Mouse (Mus musculus) embryonic facial prominence, embryonic 15.5 days (tissue): ENCODE results near the gene Cry2. TPM values are rescaled to one million over a fixed set of nuclear protein-coding genes. Genes with fewer than 3 reads are reported as not detected.
A peak's percentile ranks its signal among the peaks of the same experiment; 100 is the strongest.
"Not testable (repeated sequence)": the region's sequence is repeated elsewhere in the genome, so short reads cannot be mapped to it uniquely, and the experiment has no call there.

Experiments used
- ATAC-seq: fragments of 200-750 bp; cut with Nextera tagmentation; 2 replicates; pipeline ENCODE4 v1.8.0; 2017; ENCODE audit warnings: low read depth, moderate TSS enrichment; ENCODE audit not compliant: insufficient number of reproducible peaks, low FRiP score, low TSS enrichment
- H3K27ac ChIP-seq: fragments of 300-500 bp; sonication (generic); replicated peaks from 2 replicates; pipeline ENCODE4 v1.5.1; 2015; ENCODE audit warnings: mild to moderate bottlenecking, inconsistent platforms
- H3K27me3 ChIP-seq: fragments of 300-500 bp; sonication (generic); 2 replicates; pipeline ENCODE4 v1.6.1; 2015; ENCODE audit warnings: inconsistent platforms
- H3K36me3 ChIP-seq: fragments of 300-500 bp; sonication (generic); 2 replicates; pipeline ENCODE4 v1.6.1; 2015; ENCODE audit warnings: mild to moderate bottlenecking, inconsistent platforms
- H3K4me1 ChIP-seq: fragments of 300-500 bp; sonication (generic); 2 replicates; pipeline ENCODE4 v1.6.1; 2015; ENCODE audit warnings: inconsistent platforms
- H3K4me2 ChIP-seq: fragments of 300-500 bp; sonication (generic); replicated peaks from 2 replicates; pipeline ENCODE4 v1.6.1; 2015; ENCODE audit warnings: mild to moderate bottlenecking, inconsistent platforms
- H3K4me3 ChIP-seq: fragments of 300-500 bp; sonication (generic); replicated peaks from 2 replicates; pipeline ENCODE4 v1.5.1; 2015; ENCODE audit warnings: mild to moderate bottlenecking, inconsistent platforms
- H3K9ac ChIP-seq: fragments of 300-500 bp; sonication (generic); 2 replicates; pipeline ENCODE4 v1.6.1; 2015; ENCODE audit warnings: inconsistent platforms
- H3K9me3 ChIP-seq: fragments of 300-500 bp; sonication (generic); replicated peaks from 2 replicates; pipeline ENCODE4 v1.6.1; 2016; ENCODE audit warnings: inconsistent platforms
- WGBS: fragments of 180-500 bp; shearing (Covaris S2); methylation state at CpG from one replicate; pipeline ENCODE4 v1.1.7; 2015; 5-methylcytosine and 5-hydroxymethylcytosine counted together
- polyA plus RNA-seq: library from polyadenylated mRNA; unstranded; fragments of >200 nt; fragmentation: Nextera tagmentation; extraction: Ambion mirVana; gene quantifications from 2 replicates; pipeline ENCODE4 v1.2.1, GENCODE M21; 2015

Cry2 gene
- 30.6 and 33.9 TPM in 2 replicates for polyA plus RNA-seq

DNA sequence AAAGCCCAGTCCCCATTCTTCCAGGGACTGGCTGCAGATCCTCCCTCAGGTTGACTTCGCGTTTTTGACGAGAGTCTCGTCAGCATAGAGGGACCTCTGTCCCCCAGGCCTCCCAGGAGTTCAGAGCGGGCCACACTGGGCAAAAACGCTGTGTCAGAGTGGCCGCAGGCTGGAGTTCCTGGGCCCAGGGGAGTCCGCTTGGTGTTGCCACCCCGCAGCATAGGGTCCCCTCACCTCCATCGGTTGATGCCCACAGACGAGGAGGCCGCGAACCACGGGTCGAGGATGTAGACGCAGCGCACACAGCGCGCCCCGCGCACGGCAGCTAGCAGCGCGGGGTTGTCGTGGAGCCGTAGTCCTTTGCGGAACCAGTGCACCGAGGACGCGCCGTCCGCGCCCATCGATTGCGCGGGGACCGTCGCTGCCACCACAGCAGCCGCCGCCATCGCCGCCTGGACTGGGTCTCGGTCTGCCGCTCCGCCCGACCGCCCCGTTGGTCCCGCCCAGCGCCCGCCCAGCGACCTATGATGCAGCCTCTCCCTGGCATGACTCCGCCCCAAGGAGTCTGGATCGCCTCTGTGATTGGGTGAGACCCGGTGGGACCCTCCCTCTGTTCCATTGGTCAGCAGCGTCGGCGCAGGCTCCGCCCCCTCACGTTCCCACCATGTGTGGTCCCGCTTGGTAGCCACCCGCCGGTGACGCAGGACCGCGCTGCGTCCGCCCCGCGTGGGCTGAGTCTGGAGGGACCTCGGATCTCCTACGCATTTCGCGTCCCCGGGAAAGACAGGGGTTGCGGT, at the start of gene Cry2:
Cry2 (minus strand) TSS at position 466 of the 797 bp plus-strand sequence.
- no peaks in the 10 kb centered on the region for H3K27me3 ChIP-seq
- peaks cover 50% of the 10 kb centered on the region for H3K4me1 ChIP-seq
- H3K4me2 ChIP-seq: peak within 1 kb of the TSS; percentile 75
- 0% methylated on average over 75 of the region's 76 CpGs for WGBS
- peak within 1 kb of the TSS; percentile 56 for H3K27ac ChIP-seq
- no peaks in the 10 kb centered on the region for H3K9me3 ChIP-seq
- peak within 1 kb of the TSS; percentile 75 for H3K4me3 ChIP-seq
- no peaks in the 10 kb centered on the region for H3K36me3 ChIP-seq
- peak; percentile 99 for ATAC-seq
- H3K9ac ChIP-seq: peak within 1 kb of the TSS; percentile 74

DNA sequence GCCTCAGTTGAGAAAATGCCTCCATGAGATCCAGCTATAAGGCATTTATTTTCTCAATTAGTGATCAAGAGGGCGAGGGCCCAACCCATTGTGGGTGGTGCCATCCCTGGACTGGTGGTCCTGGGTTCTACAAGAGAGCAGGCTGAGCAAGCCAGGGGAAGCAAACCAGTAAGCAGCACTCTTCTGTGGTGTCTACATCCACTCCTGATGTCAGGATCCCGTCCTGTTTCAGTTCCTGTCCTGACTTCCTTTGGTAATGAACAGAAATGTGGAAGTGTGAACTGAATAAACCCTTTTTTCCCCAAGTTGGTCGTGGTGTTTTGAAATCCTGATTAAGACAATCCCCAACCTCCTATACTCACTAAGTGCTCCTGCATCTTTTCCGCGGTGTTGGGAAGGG, 49.7 kb upstream of the Cry2 start:
- H3K27me3 ChIP-seq: peaks cover 41% of the 10 kb centered on the region
- H3K4me1 ChIP-seq: peaks cover 10% of the 10 kb centered on the region; the same call in 1 of the 2 replicates
- H3K4me2 ChIP-seq: no peak overlapping the region
- no peak overlapping the region for H3K4me3 ChIP-seq
- H3K9ac ChIP-seq: no peak overlapping the region
- no peaks in the 10 kb centered on the region for H3K36me3 ChIP-seq
- ATAC-seq: no peak
- H3K27ac ChIP-seq: no peak overlapping the region
- 49% methylated on average over 5 of the region's 5 CpGs for WGBS
- no peaks in the 10 kb centered on the region for H3K9me3 ChIP-seq

DNA sequence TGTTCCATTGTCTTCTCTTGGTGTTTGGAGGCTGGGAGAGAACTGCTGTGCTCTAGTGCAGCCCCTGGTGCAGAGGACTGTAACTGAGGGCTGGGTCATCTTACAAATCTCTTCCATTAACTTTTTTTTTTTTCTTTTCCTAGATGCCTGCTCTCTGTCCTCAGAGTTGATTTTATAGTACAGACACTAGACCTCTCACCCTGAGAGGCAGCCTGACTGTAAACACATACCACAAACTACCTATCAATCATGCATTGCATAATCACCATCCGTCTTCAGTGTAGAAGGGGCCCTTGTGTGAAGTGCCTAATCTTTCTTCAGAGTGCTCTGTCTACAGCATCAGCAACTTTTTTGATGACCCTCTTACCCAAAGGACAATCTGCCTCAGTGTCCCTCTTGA, 48.7 kb upstream of the Cry2 start:
- 55% methylated on average over 1 of the region's 1 CpGs for WGBS
- H3K36me3 ChIP-seq: no peaks in the 10 kb centered on the region
- no peak overlapping the region for H3K4me3 ChIP-seq
- no peaks in the 10 kb centered on the region for H3K9me3 ChIP-seq
- H3K4me1 ChIP-seq: peaks cover 10% of the 10 kb centered on the region; the same call in 1 of the 2 replicates
- peaks cover 39% of the 10 kb centered on the region for H3K27me3 ChIP-seq
- H3K9ac ChIP-seq: no peak overlapping the region
- no peak overlapping the region for H3K4me2 ChIP-seq
- no peak for ATAC-seq
- no peak overlapping the region for H3K27ac ChIP-seq

DNA sequence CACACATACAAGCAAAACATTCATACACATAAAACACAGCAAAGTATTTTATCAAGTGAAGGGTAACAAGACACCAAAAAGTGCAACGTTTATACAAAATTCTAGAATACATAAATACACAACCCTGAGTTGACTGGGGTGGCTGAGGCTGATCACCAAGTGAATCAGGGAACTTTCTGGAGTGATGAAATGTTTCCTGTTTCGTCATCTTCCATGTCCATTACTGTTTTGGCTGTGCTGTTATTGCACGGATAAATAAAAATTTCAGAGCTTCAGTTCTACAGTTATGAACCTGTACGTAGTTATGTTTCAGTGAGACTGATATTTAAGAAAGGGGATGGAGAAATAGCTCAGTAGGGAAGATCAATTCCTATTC, 44.5 kb upstream of the Cry2 start:
- no peaks in the 10 kb centered on the region for H3K4me1 ChIP-seq
- H3K27ac ChIP-seq: no peak overlapping the region
- no peak overlapping the region for H3K4me2 ChIP-seq
- H3K9me3 ChIP-seq: no peaks in the 10 kb centered on the region
- H3K36me3 ChIP-seq: no peaks in the 10 kb centered on the region
- H3K4me3 ChIP-seq: no peak overlapping the region
- WGBS: 84% methylated on average over 4 of the region's 4 CpGs
- no peak overlapping the region for H3K9ac ChIP-seq
- peaks cover 9% of the 10 kb centered on the region for H3K27me3 ChIP-seq
- no peak for ATAC-seq

DNA sequence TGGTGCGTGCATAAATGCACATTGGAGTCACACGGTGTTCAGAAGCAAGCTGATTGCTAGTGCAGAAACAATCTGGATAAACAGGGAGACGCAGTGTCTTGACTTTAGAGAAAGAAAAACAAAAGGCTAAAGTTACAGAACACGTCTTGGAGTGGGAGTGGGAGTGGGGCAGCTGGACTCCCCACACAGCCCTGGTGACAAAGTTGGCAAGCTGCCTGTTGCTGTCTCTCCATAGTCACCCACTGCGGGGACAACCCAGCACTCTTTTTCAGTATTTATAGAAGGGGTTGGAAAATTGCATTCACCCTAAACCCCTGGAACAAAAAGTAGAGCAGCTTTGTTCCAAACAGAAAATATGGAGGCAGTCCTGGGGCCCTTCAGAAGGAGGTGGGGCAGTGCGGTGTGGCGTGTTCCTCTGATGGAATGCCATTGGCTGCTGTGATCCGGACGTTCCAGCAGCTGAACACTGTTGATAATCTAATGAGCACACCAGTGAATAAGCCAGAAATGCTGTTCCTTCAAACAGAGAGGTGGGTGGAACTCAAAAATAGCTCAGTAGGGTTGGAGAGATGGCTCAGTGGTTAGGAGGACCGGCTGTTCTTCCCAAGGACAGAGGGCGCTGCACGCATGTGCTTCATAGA, 43.9 kb upstream of the Cry2 start:
- Histone ChIP-seq H3K4me1 (no peaks in the 10 kb centered on the region), H3K36me3 (no peaks in the 10 kb centered on the region), H3K27me3 (peaks cover 4% of the 10 kb centered on the region), H3K9me3 (no peaks in the 10 kb centered on the region), H3K4me3 (no peak overlapping the region), H3K4me2 (no peak overlapping the region), H3K27ac (0 out of 2 replicates have a peak overlapping the region, but pooled peaks have one; percentile 28), H3K9ac (no peak overlapping the region)
- WGBS: 65% methylated on average over 12 of the region's 12 CpGs
- no peak for ATAC-seq

DNA sequence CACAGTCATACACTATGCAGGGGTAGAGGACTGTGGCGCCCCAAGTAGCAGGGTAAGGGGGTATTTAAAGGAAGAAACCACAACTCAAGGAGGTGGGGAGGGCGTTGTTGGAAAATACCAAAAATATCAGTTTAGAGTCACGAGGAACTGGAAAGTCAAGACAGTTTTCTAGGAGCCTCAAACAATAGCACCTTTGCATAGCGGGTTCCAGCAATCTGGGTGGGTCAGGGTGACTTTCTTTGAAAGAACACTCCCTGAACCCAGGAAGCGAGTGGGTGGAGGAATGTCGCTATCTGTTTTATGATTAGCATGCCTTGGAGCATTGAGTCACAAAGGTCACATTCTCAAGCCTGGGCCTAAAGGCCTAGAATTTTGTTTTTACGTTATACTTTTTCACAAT, 42.7 kb upstream of the Cry2 start:
- WGBS: 73% methylated on average over 7 of the region's 7 CpGs
- not testable (repeated sequence) for H3K9me3 ChIP-seq, H3K27ac ChIP-seq, H3K4me2 ChIP-seq, H3K9ac ChIP-seq, H3K4me3 ChIP-seq, H3K4me1 ChIP-seq, H3K36me3 ChIP-seq, H3K27me3 ChIP-seq, ATAC-seq

DNA sequence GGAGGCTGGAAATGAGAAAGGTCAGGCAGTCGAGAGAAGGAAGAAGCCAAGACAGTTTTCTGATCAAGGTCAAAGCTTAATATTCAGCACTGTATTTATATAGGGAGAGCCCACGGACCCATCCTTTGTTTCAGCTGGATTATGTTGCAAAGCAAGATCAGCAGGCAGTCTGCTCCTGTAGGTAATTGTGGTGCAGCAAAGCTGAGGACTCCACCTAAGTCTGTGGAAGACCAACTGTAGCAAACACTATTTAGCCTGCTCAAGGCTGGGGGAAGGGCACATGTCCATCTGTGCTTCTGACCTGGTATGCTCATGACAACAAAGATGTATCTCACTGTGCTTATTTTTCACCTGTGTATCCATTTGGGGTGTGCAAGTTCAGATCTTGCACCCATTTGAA, 41.9 kb upstream of the Cry2 start:
- no peak overlapping the region for H3K27ac ChIP-seq
- H3K4me3 ChIP-seq: no peak overlapping the region
- WGBS: 51% methylated on average over 2 of the region's 2 CpGs
- H3K4me2 ChIP-seq: no peak overlapping the region
- no peaks in the 10 kb centered on the region for H3K27me3 ChIP-seq
- no peaks in the 10 kb centered on the region for H3K9me3 ChIP-seq
- ATAC-seq: no peak
- H3K4me1 ChIP-seq: no peaks in the 10 kb centered on the region
- H3K36me3 ChIP-seq: no peaks in the 10 kb centered on the region
- H3K9ac ChIP-seq: no peak overlapping the region

DNA sequence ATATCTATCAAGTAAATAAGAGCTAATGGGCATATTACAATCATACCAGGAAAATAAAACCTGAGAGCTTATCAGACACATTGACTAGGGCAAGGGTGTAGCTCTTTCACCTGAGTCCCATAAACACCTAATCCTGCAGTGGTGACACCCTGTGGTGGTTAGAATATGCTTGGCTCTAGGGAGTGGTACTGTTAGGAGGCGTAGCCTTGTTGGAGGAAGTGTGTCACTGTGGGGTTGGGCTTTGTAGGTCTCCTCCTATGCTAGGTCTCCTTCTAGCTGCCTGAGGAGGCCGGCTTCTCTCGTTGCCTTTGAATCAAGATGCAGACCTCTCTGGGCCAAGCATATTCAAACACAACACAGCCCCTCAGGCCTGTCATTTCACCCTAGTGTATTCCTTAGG, 41.1 kb upstream of the Cry2 start:
- Histone ChIP-seq H3K4me2 (no peak overlapping the region), H3K9me3 (no peaks in the 10 kb centered on the region), H3K9ac (no peak overlapping the region), H3K27me3 (no peaks in the 10 kb centered on the region), H3K4me1 (no peaks in the 10 kb centered on the region), H3K36me3 (no peaks in the 10 kb centered on the region), H3K27ac (no peak overlapping the region), H3K4me3 (no peak overlapping the region)
- 75% methylated on average over 3 of the region's 3 CpGs for WGBS
- ATAC-seq: no peak

DNA sequence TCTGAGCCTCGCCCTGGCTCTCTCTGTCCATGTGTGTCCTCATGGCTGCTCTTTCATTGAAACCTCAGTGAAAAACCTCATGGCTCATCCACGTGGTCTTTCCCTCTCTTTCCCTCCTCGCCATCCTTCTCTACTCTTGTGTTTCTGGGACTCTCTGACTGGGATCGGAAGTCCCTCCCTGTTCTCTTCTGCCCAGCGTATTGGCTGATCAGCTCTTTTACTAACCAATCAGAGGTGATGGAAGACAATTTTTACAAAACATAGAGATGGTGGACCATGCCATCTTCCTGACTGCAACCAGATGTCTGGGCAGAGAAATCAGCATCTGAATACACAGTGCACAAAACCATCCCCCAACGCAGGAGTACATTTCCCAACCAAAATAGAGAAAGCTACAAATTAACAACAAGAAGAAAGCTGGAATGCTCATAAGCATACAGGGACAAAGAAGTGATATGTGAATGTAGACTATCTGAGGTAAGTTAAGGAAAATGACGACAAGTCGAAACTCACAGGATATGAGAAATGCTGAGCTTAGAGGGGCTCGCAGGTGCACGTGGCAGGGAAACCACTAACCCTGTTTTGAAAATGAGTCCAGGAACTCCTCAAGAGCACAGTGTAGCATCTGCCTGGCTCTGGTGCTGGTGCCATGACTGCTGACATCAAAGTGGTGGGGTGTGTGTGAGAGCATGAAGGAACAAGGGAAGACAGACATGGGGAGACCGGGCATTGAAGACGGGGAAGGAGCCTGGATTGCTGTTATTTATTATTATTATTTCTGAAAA, 38.2 kb upstream of the Cry2 start:
- Histone ChIP-seq H3K27me3 (no peaks in the 10 kb centered on the region), H3K4me2 (no peak overlapping the region), H3K27ac (no peak overlapping the region), H3K4me3 (no peak overlapping the region), H3K36me3 (no peaks in the 10 kb centered on the region), H3K9me3 (no peaks in the 10 kb centered on the region), H3K4me1 (no peaks in the 10 kb centered on the region), H3K9ac (no peak overlapping the region)
- 75% methylated on average over 12 of the region's 12 CpGs for WGBS
- no peak for ATAC-seq

DNA sequence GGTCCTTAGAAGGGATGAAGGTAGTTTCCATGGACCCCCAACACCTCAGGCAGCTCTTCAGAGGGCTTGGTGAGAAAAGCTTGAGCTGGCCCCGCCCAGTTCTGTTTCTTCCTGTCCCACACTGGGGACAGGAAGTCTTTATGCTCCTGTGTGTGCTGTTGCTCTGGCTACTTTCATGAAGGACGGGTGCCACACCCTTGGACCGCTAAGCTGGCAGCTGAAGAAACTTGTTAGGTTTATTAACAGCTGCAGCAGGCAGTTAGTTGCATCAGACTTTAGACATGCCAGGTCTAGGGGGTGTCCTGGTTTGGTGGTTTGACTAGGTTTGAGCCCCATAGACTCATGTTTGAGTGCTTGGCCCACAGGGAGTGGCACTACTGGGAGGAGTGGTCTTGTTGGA, 30.8 kb upstream of the Cry2 start:
- Histone ChIP-seq H3K4me3 (no peak overlapping the region), H3K9ac (no peak overlapping the region), H3K4me1 (peaks cover 9% of the 10 kb centered on the region), H3K4me2 (no peak overlapping the region), H3K27me3 (peaks cover 22% of the 10 kb centered on the region), H3K27ac (no peak overlapping the region), H3K9me3 (no peaks in the 10 kb centered on the region), H3K36me3 (no peaks in the 10 kb centered on the region)
- WGBS: 67% methylated on average over 3 of the region's 3 CpGs
- no peak for ATAC-seq

DNA sequence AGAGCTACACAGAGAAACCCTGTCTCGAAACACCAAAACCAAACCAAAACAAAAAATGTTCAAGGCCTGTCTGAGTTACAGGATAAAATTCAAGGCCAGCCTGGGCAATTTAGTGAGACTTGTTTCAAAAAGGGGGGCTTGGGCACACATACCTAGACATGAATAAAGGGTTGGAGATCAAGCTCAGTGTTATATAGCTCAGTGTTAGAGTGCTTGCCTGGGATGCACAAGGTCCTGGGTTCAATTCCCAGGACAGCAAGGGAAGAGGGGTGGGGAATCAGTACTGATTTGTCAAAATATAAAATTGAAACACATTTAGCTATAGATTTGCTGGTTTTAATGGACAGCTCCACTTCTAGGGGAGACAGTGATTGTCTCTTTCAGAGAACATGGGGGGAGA, 27.4 kb upstream of the Cry2 start:
- Histone ChIP-seq H3K9ac (no peak overlapping the region), H3K4me2 (no peak overlapping the region), H3K9me3 (no peaks in the 10 kb centered on the region), H3K27me3 (peaks cover 22% of the 10 kb centered on the region), H3K4me3 (no peak overlapping the region), H3K4me1 (peaks cover 37% of the 10 kb centered on the region), H3K36me3 (no peaks in the 10 kb centered on the region), H3K27ac (no peak overlapping the region)
- no peak for ATAC-seq
- WGBS: 74% methylated on average over 1 of the region's 1 CpGs
